Mouse (Mus musculus) NIH3T3 (cell line): ENCODE data around the gene Mmp12.
"Not testable (repeated sequence)": the region's sequence is repeated elsewhere in the genome, so short reads cannot be mapped to it uniquely, and the experiment has no call there.

Experiments used
- DNase-seq: peaks from one replicate; pipeline ENCODE4 v3.0.0-alpha.2; 2012; ENCODE audit warnings: low read depth

Gene Mmp12

DNA sequence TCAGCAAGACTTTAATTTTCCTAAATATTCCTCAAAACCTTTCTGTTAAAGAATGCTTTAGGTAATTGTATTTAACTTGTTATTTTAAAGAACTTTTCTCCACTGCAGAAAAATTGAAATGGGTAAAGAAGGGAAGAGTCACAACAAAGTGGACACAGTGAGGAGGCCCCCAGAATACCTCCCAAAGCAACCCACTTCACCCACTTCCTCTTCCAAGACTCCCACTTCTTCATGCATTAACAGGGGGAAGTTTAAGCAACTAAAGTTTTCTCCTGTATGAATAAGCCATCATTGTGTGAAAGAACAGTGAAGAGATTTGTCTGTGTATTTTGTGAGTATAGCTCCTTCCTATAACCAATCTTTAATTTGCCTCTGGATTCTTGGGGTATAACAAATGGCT lies at the start of gene Mmp12:
TSS of gene Mmp12 (plus strand) at position 275 of the 400 bp plus-strand sequence.
- DNase-seq: no peak

DNA sequence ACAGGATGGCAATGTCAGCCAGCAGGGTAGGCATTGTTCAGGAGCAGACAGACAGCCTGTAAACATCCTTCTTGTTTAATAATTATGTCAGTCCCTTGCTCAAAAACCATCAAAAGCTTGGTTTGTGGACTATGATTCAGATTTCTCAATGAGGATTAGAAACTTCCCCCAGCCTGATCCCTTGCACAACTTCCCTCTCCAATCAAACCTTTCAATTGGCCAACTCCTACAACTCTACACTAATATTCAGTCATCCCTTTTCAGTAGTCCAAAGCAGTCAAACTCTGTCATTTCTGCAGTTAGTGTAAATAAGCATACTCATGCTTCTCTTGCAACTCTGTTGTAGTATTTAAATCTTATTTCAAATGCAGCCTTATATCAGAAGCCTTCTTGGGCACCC lies 12.3 kb upstream of the Mmp12 start:
- DNase-seq: no peak

DNA sequence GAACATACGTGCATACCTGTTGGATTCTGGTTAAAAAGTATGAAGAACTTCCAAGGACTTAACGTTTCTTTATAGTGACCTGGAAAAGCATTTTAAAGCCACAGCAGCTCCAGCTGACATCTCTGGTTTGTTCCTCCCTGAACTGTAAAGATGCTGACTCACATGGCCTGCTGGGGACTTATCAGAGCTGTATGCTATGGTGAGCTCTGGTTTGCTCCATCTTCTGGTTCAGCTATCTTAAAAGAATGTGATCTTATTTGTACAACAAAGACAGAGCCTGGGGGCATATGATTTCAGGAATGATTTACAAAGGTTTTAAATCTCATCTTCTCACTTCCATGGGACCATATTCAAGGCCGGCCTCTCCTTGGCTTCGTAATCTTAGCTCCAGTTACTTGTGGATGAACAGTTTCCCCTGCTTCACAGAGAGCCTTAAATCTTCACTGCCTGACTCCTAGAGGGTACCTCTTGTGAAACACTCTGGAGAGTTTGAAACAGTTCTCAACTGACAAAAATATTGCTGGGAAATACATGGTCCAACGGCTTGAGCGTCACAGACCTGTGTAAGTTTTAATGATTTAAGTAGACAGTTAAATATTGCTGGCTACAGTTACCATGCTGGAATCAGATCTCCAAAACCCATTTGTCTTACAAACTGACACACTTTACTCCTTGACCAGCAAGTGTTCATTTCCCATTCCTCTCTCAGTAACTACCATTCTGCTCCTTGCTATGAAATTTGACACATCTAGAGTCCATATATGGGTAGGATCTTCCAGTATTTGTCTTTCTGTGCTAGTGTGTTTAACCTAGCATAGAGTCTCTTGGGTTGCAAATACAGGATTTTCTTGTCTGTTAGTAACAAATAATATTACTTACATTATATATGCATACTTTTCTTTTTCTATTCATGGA lies 8.2 kb upstream of the Mmp12 start:
- DNase-seq: no peak

DNA sequence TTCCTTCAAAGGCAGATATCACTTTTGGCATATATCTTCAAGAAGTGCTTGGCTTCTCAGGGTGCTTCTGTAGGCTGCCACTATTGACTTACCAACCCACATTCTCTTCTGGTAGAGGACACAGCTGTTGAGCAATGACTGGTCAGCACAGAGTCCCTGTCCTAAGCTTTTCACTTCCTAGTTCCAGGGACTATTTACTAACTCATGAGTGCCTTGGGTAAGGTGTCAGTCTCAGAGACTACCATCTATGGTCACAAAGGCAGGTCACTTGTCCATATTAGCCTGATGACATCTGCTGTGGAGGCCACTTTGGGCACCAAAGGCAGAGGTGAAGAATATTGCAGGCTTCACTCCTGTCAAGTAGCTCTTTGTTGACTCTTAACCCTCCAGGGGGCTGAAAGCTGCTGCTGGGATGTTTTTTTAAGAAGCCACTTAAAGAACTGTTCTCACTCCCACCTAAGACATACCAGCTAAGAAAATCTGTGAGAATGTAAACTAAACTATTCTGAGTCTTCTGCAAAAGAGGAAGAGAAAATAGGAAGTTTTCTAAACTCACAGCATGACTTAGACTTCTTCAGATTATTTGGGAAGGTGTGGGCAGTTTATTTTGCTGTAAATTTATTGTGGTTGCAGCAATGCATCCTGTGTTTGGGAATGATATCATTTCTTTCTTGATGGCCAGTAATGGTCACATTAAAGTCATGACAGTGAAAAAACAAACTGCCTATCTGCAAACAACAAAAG lies 7.3 kb upstream of the Mmp12 start:
- no peak for DNase-seq

DNA sequence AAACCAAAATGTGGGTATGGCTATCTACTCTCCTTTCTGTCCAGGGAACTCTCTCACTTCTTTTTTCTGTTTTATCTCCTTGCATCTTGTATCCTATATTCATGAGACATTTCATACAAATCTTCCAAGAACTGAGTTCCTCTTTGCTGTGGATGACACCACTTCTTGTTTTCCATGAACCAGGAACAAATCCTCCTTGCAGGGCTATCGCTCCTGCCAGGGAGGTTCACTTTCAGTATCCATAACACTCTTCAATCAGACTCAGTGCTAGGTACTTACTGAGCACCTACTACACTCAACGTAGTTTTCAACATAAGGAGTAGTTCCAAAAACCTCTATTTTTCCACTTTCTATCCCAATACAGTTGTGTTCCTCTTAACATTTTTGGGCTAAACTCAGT lies 1.3 kb downstream of the Mmp12 start:
- DNase-seq: no peak

DNA sequence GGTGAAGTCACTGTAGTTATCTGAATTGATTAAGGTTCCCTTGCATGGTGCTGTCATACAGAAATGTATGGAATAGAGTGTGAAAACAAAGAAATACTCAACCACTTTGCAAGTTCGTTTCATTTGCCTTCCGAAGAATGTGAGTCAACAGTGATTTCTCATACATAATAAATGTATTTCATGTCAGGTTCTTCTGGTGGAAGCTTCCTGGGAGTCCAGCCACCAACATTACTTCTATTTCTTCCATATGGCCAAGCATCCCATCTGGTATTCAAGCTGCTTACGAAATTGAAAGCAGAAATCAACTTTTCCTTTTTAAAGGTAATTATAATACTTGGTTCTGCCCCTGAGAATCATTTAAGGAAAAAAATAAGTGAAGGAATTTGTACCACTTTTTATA lies 10.4 kb downstream of the Mmp12 start:
- no peak for DNase-seq

DNA sequence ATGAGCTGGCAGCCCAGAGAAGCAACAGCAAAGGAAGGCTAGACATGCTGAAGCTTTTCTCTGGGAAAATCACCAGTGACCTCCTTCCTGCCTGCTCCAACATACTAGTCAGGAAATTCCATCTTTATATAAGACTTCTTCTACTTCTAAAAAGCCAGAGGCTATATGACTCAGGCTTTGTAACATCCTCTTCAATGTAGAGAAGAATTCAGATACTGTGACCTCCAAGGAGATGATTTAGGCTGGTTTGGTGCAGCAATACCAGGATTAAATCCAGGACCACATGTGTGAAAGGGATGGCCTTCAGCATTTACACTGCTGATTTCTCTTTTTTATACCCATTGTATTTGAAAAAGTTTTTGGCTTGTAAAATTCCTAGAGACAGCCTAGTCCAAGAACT lies 43.8 kb downstream of the Mmp12 start, which contains the start of gene Mmp1b:
TSS of gene Mmp1b (minus strand) at position 101 of the 400 bp plus-strand sequence.
- DNase-seq: no peak

DNA sequence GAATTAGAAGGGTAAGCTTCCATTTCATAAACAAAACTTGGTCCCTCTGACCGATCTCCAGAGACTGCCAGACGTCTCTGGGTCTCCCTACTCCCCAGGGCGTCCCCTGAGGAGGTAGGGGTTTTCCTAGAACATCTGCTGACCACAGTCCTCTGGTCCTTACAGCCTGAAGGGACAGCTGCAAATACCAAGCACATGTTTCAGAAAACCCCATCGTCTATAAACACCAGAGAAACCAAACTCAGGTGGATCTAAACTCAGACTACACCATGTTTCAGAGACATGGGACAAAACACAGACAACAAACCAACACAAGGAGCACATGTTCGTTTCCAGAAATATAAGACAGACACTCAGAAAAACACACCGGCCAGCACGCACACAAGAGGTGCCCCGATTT lies 52.4 kb downstream of the Mmp12 start:
- DNase-seq: not testable (repeated sequence)
